23 mouse cellular contexts compared by ENCODE assay signal in the genomic region with DNA sequence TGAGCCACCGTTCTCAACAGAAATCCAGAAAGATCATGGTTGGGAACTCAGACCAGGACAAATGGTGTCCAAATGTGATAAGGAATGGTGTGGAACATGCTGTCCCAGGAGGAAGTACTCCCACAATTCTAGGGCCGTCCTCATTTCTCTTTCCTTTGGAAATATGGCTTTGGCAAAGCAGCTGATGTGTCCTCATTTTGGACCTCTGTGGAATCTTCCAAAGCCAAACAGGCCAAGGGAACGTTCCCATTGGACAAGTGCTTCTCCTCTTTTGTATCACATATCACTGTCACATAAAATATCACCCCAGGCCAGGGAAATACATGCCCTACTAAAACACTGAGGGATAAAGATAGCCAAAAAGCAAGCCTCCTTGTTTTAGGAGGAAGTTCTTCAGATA.
"Had no signal": no experiment of that assay in that cellular context is flagged by ENCODE, and none has a peak within 500 bp of the region (broad histone marks: within the 10 kb centered on the region; RNA-seq: fewer than 3 reads in every experiment).

No protein-coding gene starts in this region.

- H3K4me2 ChIP-seq: limb, embryonic 13.5 days; liver, embryonic 12.5 days; liver, embryonic 15.5 days; lung, embryonic 15.5 days; midbrain, embryonic 13.5 days; neural tube, embryonic 13.5 days had no signal

- DNase-seq: kidney, adult 11 months; layer of hippocampus, postnatal 36 days; liver; lung, adult 18-20 months; lung, postnatal 10 days; lung, postnatal 36 days; retina, postnatal 1 day; right cerebral cortex, postnatal 25 days; thymus, adult 2 months; thymus, postnatal 14 days; thymus, postnatal 4 days had no signal

- H3K36me3 ChIP-seq: limb, embryonic 10.5 days; limb, embryonic 13.5 days; liver, embryonic 12.5 days; liver, embryonic 15.5 days; lung, embryonic 15.5 days; midbrain, embryonic 10.5 days; midbrain, embryonic 13.5 days; neural tube, embryonic 13.5 days had no signal

- H3K4me1 ChIP-seq: limb, embryonic 10.5 days; limb, embryonic 13.5 days; liver, embryonic 12.5 days; liver, embryonic 15.5 days; lung, embryonic 15.5 days; megakaryocyte, embryonic 14.5 days; midbrain, embryonic 10.5 days; midbrain, embryonic 13.5 days; neural tube, embryonic 13.5 days had no signal

- H3K9ac ChIP-seq: limb, embryonic 13.5 days; liver, embryonic 12.5 days; liver, embryonic 15.5 days; lung, embryonic 15.5 days; midbrain, embryonic 13.5 days; neural tube, embryonic 13.5 days had no signal

- H3K27me3 ChIP-seq: limb, embryonic 13.5 days; liver, embryonic 12.5 days; liver, embryonic 15.5 days; lung, embryonic 15.5 days; megakaryocyte, embryonic 14.5 days; midbrain, embryonic 13.5 days; neural tube, embryonic 13.5 days had no signal

- ATAC-seq: liver, embryonic 12.5 days; midbrain, embryonic 13.5 days; midbrain, embryonic 16.5 days had no signal

- H3K27ac ChIP-seq: limb, embryonic 10.5 days; limb, embryonic 13.5 days; liver, embryonic 12.5 days; liver, embryonic 15.5 days; lung, embryonic 15.5 days; midbrain, embryonic 10.5 days; midbrain, embryonic 13.5 days; neural tube, embryonic 13.5 days; stomach, postnatal 0 days had no signal

- H3K4me3 ChIP-seq: limb, embryonic 10.5 days; limb, embryonic 13.5 days; liver, embryonic 12.5 days; liver, embryonic 15.5 days; lung, embryonic 15.5 days; megakaryocyte, embryonic 14.5 days; midbrain, embryonic 10.5 days; midbrain, embryonic 13.5 days; myocyte; neural tube, embryonic 13.5 days had no signal

- H3K9me3 ChIP-seq: limb, embryonic 10.5 days; limb, embryonic 13.5 days; liver, embryonic 12.5 days; liver, embryonic 15.5 days; lung, embryonic 15.5 days; megakaryocyte, embryonic 14.5 days; midbrain, embryonic 10.5 days; midbrain, embryonic 13.5 days; neural tube, embryonic 13.5 days had no signal
